Mouse (Mus musculus) midbrain, embryonic 10.5 days (tissue): ENCODE data around the gene Aff3. TPM values are rescaled to one million over a fixed set of nuclear protein-coding genes. Genes with fewer than 3 reads are reported as not detected.
A peak's percentile ranks its signal among the peaks of the same experiment; 100 is the strongest.

Source experiments
- DNase-seq: peaks from one replicate; pipeline ENCODE4 v3.0.0-alpha.2; 2017; ENCODE audit warnings: low spot score
- H3K27ac ChIP-seq: fragments of 300-500 bp; sonication (generic); replicated peaks from 2 replicates; pipeline ENCODE4 v1.5.1; 2016; ENCODE audit warnings: mild to moderate bottlenecking
- H3K27me3 ChIP-seq: fragments of 300-500 bp; sonication (generic); 2 replicates; pipeline ENCODE4 v1.6.1; 2016; ENCODE audit warnings: low read depth, mild to moderate bottlenecking; ENCODE audit not compliant: poor library complexity, severe bottlenecking
- H3K36me3 ChIP-seq: fragments of 300-500 bp; sonication (generic); 2 replicates; pipeline ENCODE4 v1.6.1; 2016; ENCODE audit warnings: mild to moderate bottlenecking, moderate library complexity
- H3K4me1 ChIP-seq: fragments of 300-500 bp; sonication (generic); 2 replicates; pipeline ENCODE4 v1.6.1; 2016
- H3K4me3 ChIP-seq: fragments of 300-500 bp; sonication (generic); 2 replicates; pipeline ENCODE4 v1.5.1; 2016; ENCODE audit warnings: mild to moderate bottlenecking, moderate library complexity
- H3K9me3 ChIP-seq: fragments of 300-500 bp; sonication (generic); replicated peaks from 2 replicates; pipeline ENCODE4 v1.6.1; 2016; ENCODE audit warnings: mild to moderate bottlenecking
- WGBS: fragments of 180-500 bp; shearing (Covaris S2); methylation state at CpG from one replicate; pipeline ENCODE4 v1.1.7; 2016; 5-methylcytosine and 5-hydroxymethylcytosine counted together
- polyA plus RNA-seq: library from polyadenylated mRNA; unstranded; fragments of >200 nt; fragmentation: Nextera tagmentation; extraction: Ambion mirVana; gene quantifications from 2 replicates; pipeline ENCODE4 v1.2.1, GENCODE M21; 2016

Gene Aff3
- polyA plus RNA-seq, 1 experiment from 2014 or later, result 3.0 TPM

DNA sequence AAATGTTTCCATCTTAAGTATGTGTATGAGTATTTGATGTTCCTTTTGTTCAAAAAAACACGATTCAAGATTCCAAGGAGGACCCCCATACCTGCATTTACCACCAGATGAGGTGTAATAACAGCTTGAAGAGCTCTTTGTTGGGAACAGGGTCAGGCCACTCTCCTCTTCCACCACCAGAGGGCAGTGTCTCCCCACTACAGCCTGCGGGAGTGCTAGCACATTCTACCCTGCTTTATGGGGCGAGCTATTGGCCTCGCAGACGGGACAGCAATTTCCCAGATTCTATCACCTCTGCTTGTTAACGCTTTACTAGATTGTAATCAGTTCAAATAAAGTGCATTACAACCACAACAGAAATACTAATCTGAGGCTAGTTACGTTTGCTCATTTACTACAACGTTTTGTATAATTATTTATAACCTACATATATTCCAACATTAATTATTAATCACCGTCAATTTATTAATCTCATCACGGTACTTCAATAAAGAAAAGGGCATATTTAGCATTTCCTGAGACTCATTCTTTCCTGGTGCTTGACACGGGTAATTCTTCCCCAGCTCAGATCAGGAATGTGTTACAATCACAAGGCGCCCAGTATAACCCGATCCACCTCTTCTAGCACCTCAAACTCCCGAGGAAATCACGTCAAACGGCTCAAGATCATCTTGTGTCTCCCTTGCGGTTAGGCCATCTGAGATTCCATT is 479.1 kb downstream of the Aff3 start:
- H3K9me3 ChIP-seq, result no peaks in the 10 kb centered on the region
- peaks cover 12% of the 10 kb centered on the region for H3K36me3 ChIP-seq
- WGBS, result 65% methylated on average over 17 of the region's 17 CpGs
- DNase-seq, result peak; percentile 80
- no peak overlapping the region for H3K27ac ChIP-seq
- H3K4me3 ChIP-seq, result no peak overlapping the region
- no peaks in the 10 kb centered on the region for H3K27me3 ChIP-seq
- no peaks in the 10 kb centered on the region for H3K4me1 ChIP-seq

DNA sequence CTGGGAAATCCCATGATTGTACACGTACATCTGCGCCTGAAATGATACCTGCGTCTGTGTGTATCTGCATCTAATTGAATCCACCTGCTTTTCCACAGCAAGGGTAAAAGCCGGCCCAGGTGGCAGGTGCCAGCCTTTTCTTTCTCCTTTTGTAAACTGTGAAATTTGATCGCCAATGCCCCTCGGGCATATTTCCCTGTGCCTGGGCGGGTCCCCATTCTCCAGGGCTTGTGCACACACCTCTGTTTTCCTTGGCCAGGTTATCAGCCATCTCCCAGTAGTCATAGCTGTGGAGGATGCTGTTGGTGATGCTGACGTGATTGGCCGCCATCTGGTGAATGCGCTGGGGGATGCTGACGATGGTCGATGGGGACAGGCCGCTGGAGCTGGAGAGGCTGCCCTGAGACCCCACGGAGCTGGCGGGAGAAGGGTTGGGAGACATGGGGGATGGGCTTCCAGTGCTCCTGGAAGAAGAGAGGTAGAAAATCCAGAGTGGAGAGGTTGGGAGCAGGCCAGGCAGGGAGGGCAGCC is 483.7 kb downstream of the Aff3 start:
- H3K4me1 ChIP-seq, result no peaks in the 10 kb centered on the region
- 90% methylated on average over 15 of the region's 15 CpGs for WGBS
- no peaks in the 10 kb centered on the region for H3K27me3 ChIP-seq
- peaks cover 22% of the 10 kb centered on the region for H3K36me3 ChIP-seq
- H3K9me3 ChIP-seq, result no peaks in the 10 kb centered on the region
- H3K4me3 ChIP-seq, result no peak overlapping the region
- H3K27ac ChIP-seq, result no peak overlapping the region
- DNase-seq, result no peak

DNA sequence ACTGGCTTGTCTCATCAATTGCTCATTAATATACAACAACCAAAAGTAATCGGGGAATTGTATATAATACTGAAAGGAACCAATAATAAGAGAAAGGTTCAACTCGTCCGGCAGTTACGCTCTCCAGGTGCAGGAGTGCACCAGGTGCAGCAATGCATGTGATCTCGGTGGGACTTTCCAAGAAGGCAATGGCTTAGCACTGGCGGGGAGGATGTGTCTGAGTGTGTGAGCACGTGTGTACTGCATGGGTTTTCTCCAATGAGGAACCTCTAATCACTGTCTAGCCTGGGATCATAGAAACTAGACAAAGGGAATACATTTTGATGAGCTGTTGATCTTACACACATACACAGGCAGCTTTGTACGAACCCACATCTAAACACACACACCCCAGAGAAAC is 485.8 kb downstream of the Aff3 start:
- peaks cover 22% of the 10 kb centered on the region for H3K36me3 ChIP-seq
- no peak for DNase-seq
- H3K27ac ChIP-seq, result no peak overlapping the region
- no peaks in the 10 kb centered on the region for H3K27me3 ChIP-seq
- no peaks in the 10 kb centered on the region for H3K4me1 ChIP-seq
- H3K9me3 ChIP-seq, result no peaks in the 10 kb centered on the region
- WGBS, result 90% methylated on average over 8 of the region's 8 CpGs
- H3K4me3 ChIP-seq, result no peak overlapping the region

DNA sequence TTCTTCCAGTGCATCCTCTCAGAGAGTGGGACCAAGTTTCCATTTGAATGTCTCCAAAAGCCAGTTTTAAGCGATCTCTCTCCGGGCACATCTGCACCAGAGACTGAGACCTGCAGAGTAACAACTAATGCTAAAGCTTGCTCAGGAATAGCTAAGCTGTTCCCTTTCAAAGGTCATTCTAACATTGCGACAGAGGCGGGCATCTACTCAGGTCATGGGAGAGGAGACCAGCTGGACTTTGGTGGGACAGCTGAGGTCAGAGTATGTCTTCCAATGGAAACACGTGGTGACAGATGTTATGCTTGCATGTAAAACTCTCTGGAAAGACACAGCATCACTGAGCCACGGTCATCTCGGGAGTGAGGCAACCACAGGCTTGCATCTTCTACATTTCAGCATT is 488.7 kb downstream of the Aff3 start:
- WGBS, result 95% methylated on average over 7 of the region's 7 CpGs
- peaks cover 17% of the 10 kb centered on the region for H3K36me3 ChIP-seq
- no peak overlapping the region for H3K27ac ChIP-seq
- no peaks in the 10 kb centered on the region for H3K4me1 ChIP-seq
- no peaks in the 10 kb centered on the region for H3K9me3 ChIP-seq
- no peak for DNase-seq
- no peaks in the 10 kb centered on the region for H3K27me3 ChIP-seq
- no peak overlapping the region for H3K4me3 ChIP-seq

DNA sequence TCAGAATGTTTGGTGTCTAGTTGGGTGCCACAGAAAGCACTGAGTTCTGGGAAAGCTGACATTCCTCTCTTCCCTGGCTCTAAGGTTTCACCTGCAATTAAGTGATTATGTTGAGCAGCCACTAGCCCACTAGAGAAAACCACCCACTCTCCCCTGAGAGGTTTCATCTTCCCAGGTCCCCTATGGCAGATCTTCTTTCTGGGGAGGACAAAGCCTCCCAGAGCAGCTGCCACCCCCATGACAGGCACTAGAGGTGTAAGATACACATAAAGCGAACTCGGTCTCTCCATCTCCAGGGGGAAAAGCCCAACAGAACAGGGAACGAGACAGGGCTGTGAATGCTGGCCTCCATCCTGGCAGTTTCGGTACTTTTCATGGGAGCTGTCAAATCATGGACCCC is 492.9 kb downstream of the Aff3 start:
- no peak for DNase-seq
- WGBS, result 91% methylated on average over 4 of the region's 4 CpGs
- Histone ChIP-seq H3K9me3 (no peaks in the 10 kb centered on the region), H3K27ac (no peak overlapping the region), H3K36me3 (no peaks in the 10 kb centered on the region), H3K4me3 (no peak overlapping the region), H3K4me1 (no peaks in the 10 kb centered on the region), H3K27me3 (no peaks in the 10 kb centered on the region)

DNA sequence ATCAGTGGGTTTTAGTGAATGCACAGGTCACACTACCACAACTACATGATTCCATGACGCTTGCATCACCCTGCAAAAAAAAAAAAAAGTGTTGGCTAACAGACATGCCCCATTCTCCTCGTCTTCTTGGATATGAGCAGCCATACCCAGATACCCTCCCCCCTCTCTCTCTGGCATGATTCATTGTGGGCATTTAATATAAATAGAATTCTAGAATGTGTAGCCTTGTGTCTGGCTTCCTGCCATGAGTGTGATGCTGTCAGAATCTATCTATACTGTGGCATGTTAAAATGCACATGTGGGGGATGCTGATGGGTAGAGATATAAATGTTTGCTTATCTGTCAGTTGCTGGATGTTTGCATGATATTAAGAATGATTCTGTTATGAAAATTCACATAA is 499.1 kb downstream of the Aff3 start:
- Histone ChIP-seq H3K27me3 (no peaks in the 10 kb centered on the region), H3K9me3 (no peaks in the 10 kb centered on the region), H3K36me3 (no peaks in the 10 kb centered on the region), H3K4me1 (no peaks in the 10 kb centered on the region), H3K27ac (no peak overlapping the region), H3K4me3 (no peak overlapping the region)
- no peak for DNase-seq
- WGBS, result 84% methylated on average over 2 of the region's 2 CpGs

DNA sequence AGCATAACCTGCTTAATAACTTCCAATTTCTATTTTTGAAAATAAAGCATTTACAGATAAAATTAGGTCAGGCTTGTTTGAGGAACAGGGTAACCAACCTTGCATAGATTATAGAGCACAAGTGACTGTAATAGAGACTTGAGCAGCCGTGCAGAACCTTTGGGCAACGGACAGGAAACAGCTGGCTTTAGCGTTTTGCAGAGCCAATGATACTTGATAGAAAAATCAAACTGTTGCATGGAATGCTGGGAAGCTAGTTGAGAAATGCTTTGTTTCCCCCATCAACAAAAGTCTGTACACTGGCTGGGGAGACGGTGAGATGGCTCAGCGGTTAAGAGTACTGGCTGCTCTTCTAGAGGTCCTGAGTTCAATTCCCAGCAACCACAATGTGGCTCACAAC is 514.7 kb downstream of the Aff3 start:
- Histone ChIP-seq H3K4me1 (no peaks in the 10 kb centered on the region), H3K27me3 (no peaks in the 10 kb centered on the region), H3K27ac (no peak overlapping the region), H3K4me3 (no peak overlapping the region), H3K36me3 (no peaks in the 10 kb centered on the region), H3K9me3 (no peaks in the 10 kb centered on the region)
- WGBS, result 91% methylated on average over 5 of the region's 5 CpGs
- DNase-seq, result no peak

DNA sequence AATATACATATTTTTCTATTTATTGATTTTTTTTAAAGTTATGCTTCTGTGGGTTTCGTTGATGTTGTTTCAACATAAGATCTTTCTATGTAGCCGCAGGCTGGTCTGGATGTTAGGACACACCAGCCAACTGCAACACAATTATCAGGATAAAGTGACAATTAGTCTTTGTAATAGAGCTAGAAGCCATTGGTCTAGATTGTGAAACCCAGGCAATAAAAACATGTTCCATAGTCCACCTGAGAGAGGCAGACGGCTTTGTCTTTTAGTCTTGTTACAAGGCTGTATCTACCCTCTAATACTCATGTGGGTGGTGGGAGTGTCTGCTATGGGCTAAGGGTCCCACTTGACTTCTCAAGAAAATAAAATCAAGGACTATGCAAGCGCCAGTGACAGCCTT is 518.7 kb downstream of the Aff3 start:
- DNase-seq, result no peak
- no peaks in the 10 kb centered on the region for H3K9me3 ChIP-seq
- no peaks in the 10 kb centered on the region for H3K36me3 ChIP-seq
- WGBS, result 89% methylated on average over 4 of the region's 4 CpGs
- no peak overlapping the region for H3K27ac ChIP-seq
- no peak overlapping the region for H3K4me3 ChIP-seq
- H3K4me1 ChIP-seq, result no peaks in the 10 kb centered on the region
- H3K27me3 ChIP-seq, result no peaks in the 10 kb centered on the region

DNA sequence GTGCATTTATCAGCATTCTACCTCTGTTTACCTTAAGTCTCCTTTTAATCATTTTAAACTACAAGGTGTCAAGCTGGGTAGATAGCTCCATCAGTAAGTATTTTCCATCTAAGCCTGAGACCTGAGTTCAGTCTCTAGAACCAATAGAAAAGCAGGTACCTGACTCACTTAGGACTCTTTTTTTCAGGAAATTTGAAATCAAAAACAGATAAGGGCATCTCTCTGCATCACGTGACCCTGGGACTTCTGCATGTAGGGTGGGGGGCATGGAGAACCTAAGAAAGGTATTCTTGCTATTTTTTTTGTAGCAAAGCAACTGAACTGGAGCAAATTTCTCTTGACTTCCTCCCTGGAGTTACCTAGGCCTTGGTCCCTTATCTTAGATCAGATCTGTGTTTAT is 523.4 kb downstream of the Aff3 start:
- Histone ChIP-seq H3K9me3 (no peaks in the 10 kb centered on the region), H3K36me3 (no peaks in the 10 kb centered on the region), H3K4me1 (no peaks in the 10 kb centered on the region), H3K27me3 (no peaks in the 10 kb centered on the region), H3K4me3 (no peak overlapping the region), H3K27ac (no peak overlapping the region)
- 84% methylated on average over 1 of the region's 1 CpGs for WGBS
- DNase-seq, result no peak

DNA sequence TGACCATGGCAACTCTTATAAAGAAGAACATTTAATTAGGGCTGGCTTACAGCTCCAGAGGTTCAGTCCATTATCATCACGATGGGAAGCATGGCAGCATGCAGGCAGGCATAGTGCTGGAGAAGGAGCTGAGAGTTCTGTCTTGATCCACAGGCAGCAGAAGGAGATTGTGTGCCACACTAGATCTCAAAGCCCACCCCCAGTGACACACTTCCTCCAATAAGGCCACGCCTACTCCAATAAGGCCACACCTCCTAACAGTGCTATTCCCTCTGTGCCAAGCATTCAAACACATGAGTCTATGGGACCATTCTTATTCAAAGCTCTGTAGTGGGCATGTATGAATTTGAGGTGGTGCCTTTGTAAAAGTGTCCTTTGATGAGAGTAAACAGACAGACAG is 523.8 kb downstream of the Aff3 start:
- no peak for DNase-seq
- 86% methylated on average over 2 of the region's 2 CpGs for WGBS
- Histone ChIP-seq H3K9me3 (no peaks in the 10 kb centered on the region), H3K36me3 (no peaks in the 10 kb centered on the region), H3K27ac (no peak overlapping the region), H3K4me3 (no peak overlapping the region), H3K27me3 (no peaks in the 10 kb centered on the region), H3K4me1 (no peaks in the 10 kb centered on the region)

DNA sequence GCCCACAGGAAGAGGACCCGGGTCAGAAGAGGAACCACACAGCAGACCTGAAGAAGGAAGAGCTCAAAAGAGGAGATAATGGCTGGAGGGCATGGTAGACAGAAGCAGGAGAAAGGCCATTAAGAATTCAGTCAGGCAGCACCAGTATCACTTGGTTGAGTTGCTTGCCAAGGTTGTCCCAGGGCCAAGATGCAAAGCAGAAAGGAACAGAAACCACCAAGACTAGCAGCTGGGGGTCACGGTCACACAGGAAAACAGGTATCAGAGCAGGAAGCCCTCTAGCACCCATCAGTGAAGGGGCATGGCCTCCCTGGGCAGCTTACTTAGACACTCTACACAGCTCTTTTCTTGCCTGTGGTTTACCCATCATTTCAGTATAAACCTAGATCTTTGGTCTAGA is 525.4 kb downstream of the Aff3 start:
- WGBS, result 88% methylated on average over 2 of the region's 2 CpGs
- H3K36me3 ChIP-seq, result no peaks in the 10 kb centered on the region

DNA sequence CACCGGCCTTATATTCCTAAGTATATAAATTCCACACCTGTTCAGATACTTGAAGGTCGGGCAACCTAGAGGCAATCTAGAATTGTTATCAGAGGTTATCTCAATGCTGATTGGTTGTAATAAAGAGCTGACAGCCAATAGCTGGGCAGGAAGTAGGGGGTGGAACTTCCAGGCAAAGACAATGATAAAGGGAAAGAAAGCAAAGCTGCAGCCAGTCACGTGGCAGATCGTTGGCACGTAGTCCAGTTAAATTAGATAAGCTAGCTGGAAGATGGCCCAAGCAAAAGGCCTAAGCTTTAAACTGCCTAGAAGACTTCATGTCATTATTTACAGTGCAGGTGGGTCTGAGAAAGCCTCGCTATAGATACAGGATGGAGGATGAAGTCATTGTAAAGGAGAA is 531.8 kb downstream of the Aff3 start:
- Histone ChIP-seq H3K27me3 (no peaks in the 10 kb centered on the region), H3K4me3 (no peak overlapping the region), H3K36me3 (no peaks in the 10 kb centered on the region), H3K4me1 (peaks cover 22% of the 10 kb centered on the region), H3K27ac (no peak overlapping the region), H3K9me3 (no peaks in the 10 kb centered on the region)
- 76% methylated on average over 6 of the region's 6 CpGs for WGBS
- DNase-seq, result no peak

More for the DNA sequence above, 525.4 kb downstream of the Aff3 start:
- Histone ChIP-seq H3K27ac (no peak overlapping the region), H3K4me3 (no peak overlapping the region), H3K4me1 (no peaks in the 10 kb centered on the region), H3K27me3 (no peaks in the 10 kb centered on the region), H3K9me3 (no peaks in the 10 kb centered on the region)
- DNase-seq, result no peak

DNA sequence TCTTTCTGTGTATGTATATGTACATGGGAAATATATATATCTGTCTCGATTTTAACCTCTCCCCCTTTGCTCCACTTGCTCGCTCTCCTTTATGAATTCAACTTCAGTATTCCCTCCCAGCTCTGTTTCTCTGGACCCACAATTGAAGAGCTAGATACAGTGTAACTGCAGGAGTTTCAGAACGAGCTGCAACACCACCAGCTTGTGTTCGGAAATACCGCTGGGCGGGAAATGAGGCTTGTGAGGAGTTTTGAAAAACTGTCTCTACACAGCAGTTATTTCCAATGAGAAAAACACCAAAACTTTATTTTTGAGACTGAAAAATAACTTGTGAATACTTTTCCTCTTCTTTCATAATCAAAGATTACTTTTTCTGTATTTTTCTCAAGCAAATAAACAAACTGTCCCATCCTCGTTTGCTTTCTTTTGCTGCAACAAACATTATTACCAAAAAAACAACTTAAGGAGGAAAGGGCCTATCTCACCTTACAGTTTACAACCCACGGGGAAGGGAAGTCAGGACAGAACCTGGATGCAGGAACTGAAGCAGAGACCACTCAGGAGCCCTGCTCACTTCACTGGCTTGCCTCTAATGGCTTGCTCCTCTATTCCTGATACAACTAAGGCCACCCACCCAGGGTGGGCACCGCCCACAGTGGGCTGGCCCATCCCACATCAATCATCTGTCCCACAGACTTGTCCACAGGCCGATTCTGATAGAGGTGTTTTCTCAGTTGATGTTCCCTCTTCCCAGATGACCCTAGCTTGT is 533.9 kb downstream of the Aff3 start:
- peak; percentile 27 for DNase-seq
- WGBS, result 62% methylated on average over 10 of the region's 10 CpGs

More for the DNA sequence above, 533.9 kb downstream of the Aff3 start:
- Histone ChIP-seq H3K27ac (peak overlapping the region; percentile 98; the same call in 1 of the 2 replicates), H3K27me3 (no peaks in the 10 kb centered on the region), H3K4me1 (peaks cover 37% of the 10 kb centered on the region), H3K9me3 (no peaks in the 10 kb centered on the region), H3K36me3 (no peaks in the 10 kb centered on the region), H3K4me3 (no peak overlapping the region)
